Mouse (Mus musculus): ENCODE results near the gene AA986860. TPM values are rescaled to one million over a fixed set of nuclear protein-coding genes. Genes with fewer than 3 reads are reported as not detected.

The AA986860 gene
- polyA plus RNA-seq, 1 experiment, result 0.59 TPM

DNA sequence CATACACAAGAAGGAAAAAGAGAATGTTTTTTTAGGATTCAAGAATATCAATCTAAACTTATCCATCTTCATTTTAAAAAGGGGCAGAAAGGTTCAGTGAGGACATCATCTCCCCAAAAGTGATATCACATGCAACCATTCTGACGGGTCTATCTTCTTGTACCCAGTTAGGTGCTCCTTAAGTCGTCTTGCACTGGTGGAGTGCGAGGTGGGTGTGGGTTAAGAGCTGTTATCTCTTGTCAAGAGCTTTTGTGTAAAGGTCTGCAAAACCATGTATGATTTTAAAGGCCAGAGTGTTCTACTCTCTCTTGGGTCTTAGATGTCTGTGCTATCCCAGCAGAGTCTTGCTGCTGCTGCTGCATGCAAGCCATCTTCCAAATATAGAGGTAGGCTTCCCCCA lies 15.0 kb downstream of the AA986860 start:
- no peak for DNase-seq (ENCODE audit: low read depth)
- TF ChIP-seq CTCF (IDR thresholded peaks at IDR 0.05; ENCODE audit: borderline replicate concordance, extremely low read depth, insufficient read depth, insufficient read length) (no peak), POLR2A (IDR thresholded peaks at IDR 0.05; ENCODE audit: borderline replicate concordance, extremely low read depth, insufficient read depth, insufficient read length, poor library complexity, severe bottlenecking) (no peak)

DNA sequence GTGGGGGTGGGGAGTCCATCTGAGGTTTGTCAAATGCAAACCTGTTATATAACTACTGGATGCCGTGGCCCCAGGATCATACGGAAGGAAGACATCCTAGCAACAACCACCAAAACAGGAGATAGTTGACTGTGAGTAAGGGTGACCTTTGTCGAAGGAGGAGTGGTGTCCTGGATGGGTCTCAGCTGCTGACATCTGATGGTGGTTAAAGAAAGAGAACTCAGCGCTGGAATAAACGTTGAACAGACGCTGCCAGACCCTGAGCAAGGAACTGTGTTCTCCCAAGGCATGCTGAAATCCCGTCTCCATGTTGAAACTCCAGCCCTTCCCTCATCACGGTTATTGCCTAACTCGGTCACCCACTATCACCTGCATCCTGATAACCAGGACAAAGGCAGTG lies 27.9 kb downstream of the AA986860 start:
- TF ChIP-seq CTCF (IDR thresholded peaks at IDR 0.05; ENCODE audit: borderline replicate concordance, extremely low read depth, insufficient read depth, insufficient read length), result no peak
- no peak for TF ChIP-seq POLR2A (IDR thresholded peaks at IDR 0.05; ENCODE audit: borderline replicate concordance, extremely low read depth, insufficient read depth, insufficient read length, poor library complexity, severe bottlenecking)
- no peak for DNase-seq (ENCODE audit: low read depth)

DNA sequence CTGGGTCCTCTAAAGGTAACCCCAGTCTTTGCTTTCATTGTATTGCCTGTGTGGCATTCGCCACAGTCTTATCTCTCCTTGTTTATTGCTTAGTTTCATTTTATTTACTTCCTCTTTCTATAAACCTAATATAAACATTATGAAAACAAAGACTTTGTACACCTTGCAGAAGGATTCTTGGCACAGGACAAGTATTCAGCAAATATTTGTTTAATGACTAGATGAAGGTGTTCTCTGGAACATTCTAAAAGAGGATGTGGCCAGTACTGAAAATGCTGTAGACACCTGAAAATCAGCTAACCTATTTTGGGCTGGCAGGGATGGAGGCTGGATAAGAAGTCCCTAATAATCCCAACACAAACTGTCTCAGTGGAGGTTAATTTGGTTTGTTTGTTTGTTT lies 29.8 kb downstream of the AA986860 start:
- TF ChIP-seq CTCF (IDR thresholded peaks at IDR 0.05; ENCODE audit: borderline replicate concordance, extremely low read depth, insufficient read depth, insufficient read length) (no peak), POLR2A (IDR thresholded peaks at IDR 0.05; ENCODE audit: borderline replicate concordance, extremely low read depth, insufficient read depth, insufficient read length, poor library complexity, severe bottlenecking) (no peak)
- DNase-seq (ENCODE audit: low read depth), result no peak

DNA sequence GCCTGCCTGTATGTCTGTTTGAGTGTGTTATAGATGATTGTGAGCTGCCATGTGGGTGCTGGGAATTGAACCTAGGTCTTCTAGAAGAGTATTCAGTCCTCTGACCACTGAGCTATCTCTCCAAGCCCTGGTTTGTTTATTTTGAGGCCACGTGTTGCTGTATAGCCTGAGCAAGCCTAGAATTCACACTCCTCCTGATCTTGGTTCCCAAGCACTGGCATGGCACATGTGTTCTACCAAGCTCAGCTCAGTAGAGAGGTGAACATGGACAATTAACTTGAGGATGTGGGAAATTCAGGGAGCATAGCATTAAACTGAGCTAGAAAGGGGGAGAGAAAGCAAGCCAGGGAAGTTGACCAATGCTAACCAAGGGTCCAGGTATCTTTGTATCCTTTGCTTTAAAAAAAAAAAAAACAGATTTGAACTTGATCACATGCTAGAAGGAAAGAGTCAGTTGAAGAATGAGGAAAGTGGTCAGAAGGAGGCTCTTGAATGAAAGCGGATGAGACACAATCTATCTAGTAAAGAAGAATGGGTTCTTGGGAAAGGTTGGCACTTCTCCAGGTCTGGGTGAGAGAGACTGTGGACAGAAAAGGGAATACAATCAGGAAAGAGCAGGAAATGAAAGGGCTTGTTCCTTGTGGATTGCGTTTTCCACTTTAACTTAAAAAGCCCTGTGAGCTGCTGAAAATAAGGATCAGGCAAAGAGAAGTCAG lies 30.4 kb downstream of the AA986860 start:
- DNase-seq (ENCODE audit: low read depth), result no peak
- TF ChIP-seq CTCF (IDR thresholded peaks at IDR 0.05; ENCODE audit: borderline replicate concordance, extremely low read depth, insufficient read depth, insufficient read length) (no peak), POLR2A (IDR thresholded peaks at IDR 0.05; ENCODE audit: borderline replicate concordance, extremely low read depth, insufficient read depth, insufficient read length, poor library complexity, severe bottlenecking) (no peak)

DNA sequence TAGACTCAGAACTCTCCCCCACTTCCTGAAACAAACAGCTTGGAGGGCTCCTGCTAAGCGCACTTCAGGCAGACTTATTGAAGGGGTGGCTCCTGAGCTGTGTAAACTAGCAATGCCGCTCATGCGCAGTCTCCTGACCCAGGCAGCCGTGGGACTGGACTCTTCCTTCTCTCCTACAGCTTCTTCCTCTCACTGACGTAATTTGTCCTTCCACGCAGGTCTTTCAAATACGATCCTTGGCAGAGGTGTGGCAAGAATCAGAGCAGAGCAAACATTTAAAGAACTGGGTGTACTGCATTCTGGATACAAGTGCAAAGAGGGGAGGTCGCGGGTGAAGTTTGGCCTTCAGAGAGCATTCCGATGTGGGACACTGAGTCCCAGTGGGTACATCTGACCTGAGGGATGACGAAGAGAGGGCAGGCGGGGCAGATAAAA lies 32.3 kb downstream of the AA986860 start:
- no peak for DNase-seq (ENCODE audit: low read depth)
- no peak for TF ChIP-seq POLR2A (IDR thresholded peaks at IDR 0.05; ENCODE audit: borderline replicate concordance, extremely low read depth, insufficient read depth, insufficient read length, poor library complexity, severe bottlenecking)
- TF ChIP-seq CTCF (IDR thresholded peaks at IDR 0.05; ENCODE audit: borderline replicate concordance, extremely low read depth, insufficient read depth, insufficient read length), result no peak

DNA sequence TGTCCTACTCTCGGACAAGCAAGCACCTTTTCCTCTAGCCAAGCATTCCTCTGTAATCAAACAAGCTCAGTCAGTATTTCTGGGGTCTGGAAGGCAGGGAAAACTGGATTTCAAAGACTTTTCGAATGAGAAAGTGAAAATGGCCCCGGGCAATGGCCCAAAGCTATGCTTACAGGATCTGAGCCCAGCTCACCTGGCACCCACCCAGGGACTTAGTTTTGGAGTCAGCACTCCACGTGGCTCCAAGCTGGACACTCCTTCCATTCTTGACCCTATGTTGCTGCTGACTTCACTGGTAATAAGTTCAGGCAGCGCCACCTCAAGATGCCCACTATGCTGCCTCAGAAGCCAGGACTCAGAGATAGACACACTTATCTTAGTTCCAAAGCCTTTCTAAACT lies 35.3 kb downstream of the AA986860 start:
- TF ChIP-seq POLR2A (IDR thresholded peaks at IDR 0.05; ENCODE audit: borderline replicate concordance, extremely low read depth, insufficient read depth, insufficient read length, poor library complexity, severe bottlenecking) (no peak), CTCF (IDR thresholded peaks at IDR 0.05; ENCODE audit: borderline replicate concordance, extremely low read depth, insufficient read depth, insufficient read length) (no peak)
- no peak for DNase-seq (ENCODE audit: low read depth)

DNA sequence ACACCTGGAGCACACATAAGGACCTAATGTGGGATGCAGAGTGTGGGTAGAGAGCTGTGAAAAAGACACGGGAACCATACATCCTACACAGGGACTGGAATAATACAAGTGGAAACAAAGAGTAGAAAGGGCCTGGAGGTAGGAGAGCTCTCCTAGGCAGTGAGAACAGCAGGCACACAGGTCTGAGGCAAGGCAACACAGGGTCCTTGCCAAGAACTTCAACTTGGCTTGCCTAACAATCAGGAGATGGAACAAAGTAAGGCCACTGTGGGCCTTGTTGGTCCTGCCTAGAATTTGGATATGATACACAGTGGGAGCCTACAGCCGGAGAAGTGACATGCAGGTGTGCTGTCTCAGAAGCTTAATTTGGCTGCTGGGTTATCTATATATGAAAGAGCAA lies 38.1 kb downstream of the AA986860 start:
- no peak for TF ChIP-seq CTCF (IDR thresholded peaks at IDR 0.05; ENCODE audit: borderline replicate concordance, extremely low read depth, insufficient read depth, insufficient read length)
- DNase-seq (ENCODE audit: low read depth), result no peak

DNA sequence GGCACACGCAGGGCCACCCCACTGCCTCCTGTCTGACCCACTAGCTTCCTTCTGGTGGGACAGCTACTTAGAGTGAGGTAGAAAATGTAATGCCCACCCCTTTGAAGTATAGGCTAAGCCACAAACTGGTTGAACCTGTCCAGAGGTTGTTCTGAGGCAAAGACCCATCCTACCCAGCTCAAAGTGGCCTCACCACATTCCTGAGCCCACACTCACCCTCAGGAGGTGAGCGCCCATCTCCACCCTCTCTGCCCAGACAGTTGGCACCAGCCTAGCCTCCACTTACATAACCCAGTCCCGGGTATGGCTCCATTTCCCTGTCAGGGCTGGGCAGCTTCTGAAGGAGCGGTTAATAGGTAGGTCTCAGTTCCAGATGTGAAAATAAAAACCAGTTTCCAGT lies 38.7 kb downstream of the AA986860 start:
- TF ChIP-seq POLR2A (IDR thresholded peaks at IDR 0.05; ENCODE audit: borderline replicate concordance, extremely low read depth, insufficient read depth, insufficient read length, poor library complexity, severe bottlenecking) (no peak), CTCF (IDR thresholded peaks at IDR 0.05; ENCODE audit: borderline replicate concordance, extremely low read depth, insufficient read depth, insufficient read length) (no peak)
- DNase-seq (ENCODE audit: low read depth), result no peak

DNA sequence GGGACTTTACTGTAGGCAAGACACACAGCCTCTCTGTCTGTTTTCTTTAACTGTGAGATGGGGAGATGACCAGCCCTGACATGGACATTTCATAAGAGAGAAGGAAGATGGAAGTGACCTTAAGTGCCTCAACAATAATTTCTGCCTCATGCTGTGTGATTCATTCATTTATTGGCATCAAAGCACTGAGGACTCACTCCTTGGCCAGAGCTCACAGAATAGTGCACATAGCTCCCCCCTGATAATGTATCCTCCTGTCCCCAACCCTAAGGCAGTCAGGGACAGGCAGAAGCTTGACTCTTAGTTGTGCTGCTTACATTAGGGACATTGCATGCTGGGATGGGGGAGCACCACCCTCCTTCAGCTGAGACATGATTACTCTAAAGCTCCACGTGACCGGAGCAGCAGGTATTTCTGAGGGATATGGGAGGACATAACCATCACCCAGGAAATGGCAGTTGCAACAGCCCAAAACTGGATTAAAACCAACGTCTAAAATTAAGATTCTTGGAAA lies 39.3 kb downstream of the AA986860 start:
- no peak for TF ChIP-seq CTCF (IDR thresholded peaks at IDR 0.05; ENCODE audit: borderline replicate concordance, extremely low read depth, insufficient read depth, insufficient read length)
- no peak for TF ChIP-seq POLR2A (IDR thresholded peaks at IDR 0.05; ENCODE audit: borderline replicate concordance, extremely low read depth, insufficient read depth, insufficient read length, poor library complexity, severe bottlenecking)
- DNase-seq (ENCODE audit: low read depth), result no peak

DNA sequence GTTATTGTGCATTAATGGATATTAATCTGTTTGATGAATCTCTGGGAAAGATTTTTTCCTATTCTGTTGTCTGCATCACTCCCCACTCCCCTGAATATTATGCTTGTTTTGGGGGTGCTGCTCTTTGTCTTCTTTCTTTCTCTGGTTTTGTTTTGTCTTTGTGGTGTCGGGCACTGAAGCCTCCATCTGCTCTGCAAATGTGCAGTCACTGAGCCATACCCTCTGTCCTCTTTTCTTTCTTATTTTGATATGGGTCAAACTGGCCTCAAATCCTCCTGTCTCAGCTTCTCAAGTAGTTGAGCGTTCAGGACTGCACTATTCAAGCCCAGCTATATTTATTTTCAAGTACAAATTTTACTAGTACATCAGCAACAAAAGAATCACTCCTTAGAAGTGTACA lies 43.5 kb downstream of the AA986860 start:
- DNase-seq (ENCODE audit: low read depth), result no peak
- TF ChIP-seq CTCF (IDR thresholded peaks at IDR 0.05; ENCODE audit: borderline replicate concordance, extremely low read depth, insufficient read depth, insufficient read length) (no peak), POLR2A (IDR thresholded peaks at IDR 0.05; ENCODE audit: borderline replicate concordance, extremely low read depth, insufficient read depth, insufficient read length, poor library complexity, severe bottlenecking) (no peak)

DNA sequence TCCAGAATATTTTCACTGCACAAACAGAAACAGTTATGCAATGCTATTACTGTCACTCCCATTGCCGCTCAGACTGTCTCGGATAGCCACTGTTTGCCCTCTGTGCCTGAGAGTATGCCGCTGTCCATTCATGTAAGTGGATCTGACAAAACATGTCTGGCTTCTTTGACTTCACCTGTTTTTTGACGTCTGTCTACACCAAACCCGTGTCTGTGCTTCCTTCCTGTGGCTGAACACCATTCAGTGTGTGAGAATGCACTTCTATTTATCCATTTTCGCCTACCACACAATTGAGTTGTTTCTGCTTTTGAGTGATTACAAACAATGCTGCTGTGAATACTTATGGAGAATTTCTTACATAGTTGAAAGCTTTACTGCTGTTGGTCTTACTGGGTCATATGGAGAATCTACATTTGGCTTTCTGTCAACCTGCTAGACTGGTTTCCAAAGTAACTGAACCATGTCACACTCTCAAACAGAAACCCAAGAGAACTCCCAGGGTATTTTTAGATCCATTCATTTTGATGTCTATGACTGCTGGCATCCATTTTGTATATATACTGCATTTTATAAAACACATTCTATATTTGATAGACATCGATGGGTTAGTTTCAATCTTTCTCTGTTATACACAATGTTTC lies 44.0 kb downstream of the AA986860 start:
- TF ChIP-seq POLR2A (IDR thresholded peaks at IDR 0.05; ENCODE audit: borderline replicate concordance, extremely low read depth, insufficient read depth, insufficient read length, poor library complexity, severe bottlenecking) (no peak), CTCF (IDR thresholded peaks at IDR 0.05; ENCODE audit: borderline replicate concordance, extremely low read depth, insufficient read depth, insufficient read length) (no peak)
- DNase-seq (ENCODE audit: low read depth), result no peak

DNA sequence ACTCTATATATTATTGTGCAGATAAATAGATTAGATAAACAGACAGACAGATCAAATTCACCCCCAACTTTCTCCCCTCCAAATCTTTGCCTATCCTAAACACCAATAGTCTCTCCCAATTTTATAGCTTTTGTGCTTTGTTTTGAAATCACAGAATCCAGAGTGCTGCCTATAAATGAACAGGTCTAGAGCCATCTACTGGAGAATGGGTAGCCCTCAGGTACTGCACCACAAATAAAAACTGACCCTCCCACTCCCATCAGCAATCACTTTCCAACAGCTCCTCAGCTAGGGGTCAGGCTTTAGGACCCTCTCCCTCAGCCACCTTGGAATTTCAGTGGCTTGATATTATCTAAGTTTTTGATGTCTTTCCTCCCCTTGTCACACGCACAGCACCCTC lies 44.9 kb downstream of the AA986860 start:
- DNase-seq (ENCODE audit: low read depth), result no peak
- TF ChIP-seq CTCF (IDR thresholded peaks at IDR 0.05; ENCODE audit: borderline replicate concordance, extremely low read depth, insufficient read depth, insufficient read length) (no peak), POLR2A (IDR thresholded peaks at IDR 0.05; ENCODE audit: borderline replicate concordance, extremely low read depth, insufficient read depth, insufficient read length, poor library complexity, severe bottlenecking) (no peak)

Data from brain, embryonic 14.5 days (tissue).